Mouse (Mus musculus) spleen, postnatal 10 days (tissue): ENCODE results near the gene Anapc16.
"Not testable (repeated sequence)": the region's sequence is repeated elsewhere in the genome, so short reads cannot be mapped to it uniquely, and the experiment has no call there.

Experiments used
- DNase-seq, 2 experiments: peaks; one replicate each; pipeline ENCODE4 v3.0.0; 2021 to 2022; ENCODE audit warnings: low spot score in 2 of 2

The Anapc16 gene

DNA sequence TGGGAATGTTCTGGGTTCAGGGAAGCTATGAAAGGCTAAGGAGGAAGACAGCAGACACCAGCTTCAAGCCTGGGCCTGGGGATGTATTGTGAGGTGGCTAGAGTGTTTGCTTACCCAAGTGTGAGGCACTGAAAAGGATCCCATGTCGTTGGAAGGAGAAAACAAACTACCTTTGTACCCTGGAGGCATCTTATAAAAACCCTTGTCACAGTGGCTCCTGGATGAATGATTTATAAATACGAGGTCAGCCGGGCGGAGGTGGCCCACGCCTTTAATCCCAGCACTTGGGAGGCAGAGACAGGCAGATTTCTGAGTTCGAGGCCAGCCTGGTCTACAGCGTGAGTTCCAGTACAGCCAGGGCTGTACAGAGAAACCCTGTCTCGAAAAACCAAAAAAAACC is 1.3 kb downstream of the Anapc16 start:
- not testable (repeated sequence) for DNase-seq

DNA sequence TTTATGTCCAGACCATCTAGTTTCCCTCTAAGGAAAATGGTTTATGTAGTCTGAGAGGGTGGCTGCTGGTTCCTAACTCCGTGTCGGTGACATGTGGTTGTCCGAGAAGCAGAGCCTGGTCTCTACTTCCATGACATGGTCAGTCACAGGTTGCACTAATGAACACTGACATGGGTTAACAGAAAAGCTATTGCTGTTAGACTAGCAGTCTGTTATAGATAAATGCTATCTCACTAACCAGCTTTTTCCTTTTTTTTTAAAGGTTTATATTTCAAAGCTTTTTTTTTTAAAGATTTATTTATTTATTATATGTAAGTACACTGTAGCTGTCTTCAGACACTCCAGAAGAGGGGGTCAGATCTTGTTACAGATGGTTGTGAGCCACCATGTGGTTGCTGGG is 3.9 kb downstream of the Anapc16 start:
- no peak for DNase-seq

GRCm38 (mm10) chr10:59997591-59997990 is 5.3 kb downstream of the Anapc16 start:
- peak; percentile 64 to 65 for DNase-seq

- DNase-seq, result no peak
Measured at GRCm38 (mm10) chr10:59995889-59996288, 7.0 kb downstream of the Anapc16 start.

- DNase-seq, result not testable (repeated sequence)
Measured at GRCm38 (mm10) chr10:59993813-59994212, 9.1 kb downstream of the Anapc16 start.

DNA sequence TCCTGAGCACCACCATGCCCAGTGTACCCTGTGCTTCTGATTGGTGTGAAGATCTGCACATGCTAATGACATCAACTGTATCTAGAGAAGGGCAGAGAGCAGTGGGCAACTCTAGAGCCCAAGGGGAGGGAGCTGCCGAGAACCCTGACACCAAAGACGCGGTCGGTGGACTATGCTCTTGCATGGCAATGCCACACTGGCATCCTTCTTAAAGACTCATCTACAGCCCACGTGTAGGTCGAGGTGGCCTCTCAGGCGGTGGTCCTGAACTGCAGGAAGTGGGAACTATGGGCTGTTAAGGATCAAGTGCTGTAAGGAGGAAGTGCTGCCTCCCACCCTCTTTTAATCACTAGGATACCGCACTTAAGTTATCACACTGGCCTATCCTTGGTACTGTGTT is 10.9 kb downstream of the Anapc16 start:
- DNase-seq, result no peak

GRCm38 (mm10) chr10:59991262-59991880 is 11.6 kb downstream of the Anapc16 start:
- no peak for DNase-seq

GRCm38 (mm10) chr10:59990393-59990792 is 12.5 kb downstream of the Anapc16 start:
- DNase-seq, result no peak

DNA sequence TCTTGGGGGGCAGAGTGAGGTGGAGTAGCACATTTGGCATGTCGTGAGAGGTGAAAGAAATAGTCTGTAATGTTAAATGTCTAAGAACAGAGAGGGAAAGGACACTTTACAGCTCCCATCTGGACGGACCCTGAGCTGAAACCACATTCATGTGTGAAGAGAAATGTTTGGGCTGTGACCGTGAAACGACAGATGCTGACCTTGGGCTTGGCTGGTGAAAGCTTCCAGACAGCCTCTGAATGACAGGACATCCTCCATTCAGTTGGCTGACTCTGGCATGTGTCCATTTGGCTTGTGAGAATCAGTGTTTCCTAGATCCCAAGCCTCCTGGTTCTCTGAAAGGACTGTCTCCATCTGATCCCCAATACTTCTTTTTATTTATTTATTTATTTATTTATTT is 14.9 kb downstream of the Anapc16 start:
- no peak for DNase-seq

DNA sequence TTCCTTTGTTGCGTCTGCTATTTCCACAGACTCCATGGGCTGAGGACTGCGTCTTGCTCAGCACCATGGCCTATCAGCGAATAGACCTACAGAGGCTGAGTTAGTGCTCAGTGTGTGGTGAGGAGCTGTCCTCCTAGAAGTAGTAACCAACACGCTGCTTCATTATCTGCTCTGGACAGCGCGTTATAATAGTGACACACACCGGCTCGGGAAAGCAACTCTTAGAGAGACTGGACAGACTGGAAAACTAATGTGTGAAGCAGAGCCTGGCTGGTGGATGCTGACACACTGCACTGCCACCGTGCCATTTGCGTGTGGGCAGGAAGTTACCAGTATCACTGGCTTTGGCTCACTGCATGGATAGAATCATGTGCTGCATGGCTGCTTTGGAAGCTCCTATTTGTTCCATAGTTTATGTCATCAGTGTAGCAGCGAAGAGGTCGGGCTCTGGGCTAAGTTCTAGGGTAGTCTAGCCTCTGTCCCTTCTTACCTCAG is 20.5 kb downstream of the Anapc16 start:
- no peak for DNase-seq

DNA sequence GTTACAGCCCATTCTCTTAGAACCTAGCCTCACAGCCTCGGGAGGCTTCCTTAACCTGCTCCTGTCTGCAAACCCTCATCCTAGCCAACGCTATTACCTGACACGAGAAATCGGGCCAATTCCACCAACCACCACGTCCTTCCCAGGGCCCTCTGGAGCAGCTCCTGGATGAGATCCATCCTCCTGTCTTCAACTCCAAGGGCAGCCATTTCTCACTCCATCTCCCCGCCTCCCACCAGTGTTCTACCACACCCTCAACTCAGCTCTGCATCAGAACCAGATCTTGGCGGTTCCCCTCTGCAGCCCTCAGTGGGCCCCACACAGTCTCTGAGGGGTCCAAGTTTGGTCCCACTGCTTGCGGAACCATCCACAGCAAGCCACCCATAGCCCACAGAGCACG is 21.1 kb downstream of the Anapc16 start:
- DNase-seq, result no peak

DNA sequence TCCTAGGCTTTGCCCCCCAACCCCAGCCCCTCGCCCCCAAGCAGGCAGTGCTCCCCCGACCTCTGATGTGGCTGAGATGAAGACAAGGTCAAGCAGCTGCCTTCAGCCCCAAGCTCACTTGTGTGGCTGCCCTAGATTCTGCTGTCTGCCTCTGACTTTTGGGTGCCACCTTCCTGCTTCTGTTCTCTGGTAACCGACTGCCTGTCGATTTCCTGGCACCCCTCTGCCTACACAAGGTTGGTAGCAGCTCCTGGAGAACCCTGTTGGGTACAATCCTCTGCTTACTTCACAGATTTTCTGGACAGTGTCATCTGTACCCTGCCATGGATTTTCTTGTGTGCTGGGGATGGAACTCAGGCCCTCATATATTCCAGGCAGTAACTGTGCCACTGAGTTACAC is 21.6 kb downstream of the Anapc16 start:
- DNase-seq, result no peak

DNA sequence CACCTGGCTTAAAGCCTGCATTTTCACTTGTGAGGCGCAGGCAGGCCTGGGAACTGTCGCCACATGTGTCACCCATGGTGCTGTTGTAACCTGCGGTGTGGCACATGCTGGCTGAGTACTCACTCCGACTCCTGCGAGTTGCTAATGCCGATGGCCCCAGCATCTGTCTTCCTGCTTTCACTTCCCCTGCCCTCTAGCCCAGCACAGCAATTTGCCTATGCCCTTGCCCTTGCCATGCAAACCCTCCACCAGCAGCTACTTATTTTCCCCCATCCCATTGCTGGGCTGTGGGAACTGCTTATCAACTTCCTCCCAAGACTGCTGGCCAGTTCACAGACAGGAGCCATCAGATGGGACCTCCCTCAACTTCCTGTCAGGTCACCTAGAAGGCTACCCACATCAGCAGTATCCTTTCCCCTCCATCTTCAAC is 22.1 kb downstream of the Anapc16 start:
- DNase-seq, result peak in 1 of 2 experiments; percentile 74

DNA sequence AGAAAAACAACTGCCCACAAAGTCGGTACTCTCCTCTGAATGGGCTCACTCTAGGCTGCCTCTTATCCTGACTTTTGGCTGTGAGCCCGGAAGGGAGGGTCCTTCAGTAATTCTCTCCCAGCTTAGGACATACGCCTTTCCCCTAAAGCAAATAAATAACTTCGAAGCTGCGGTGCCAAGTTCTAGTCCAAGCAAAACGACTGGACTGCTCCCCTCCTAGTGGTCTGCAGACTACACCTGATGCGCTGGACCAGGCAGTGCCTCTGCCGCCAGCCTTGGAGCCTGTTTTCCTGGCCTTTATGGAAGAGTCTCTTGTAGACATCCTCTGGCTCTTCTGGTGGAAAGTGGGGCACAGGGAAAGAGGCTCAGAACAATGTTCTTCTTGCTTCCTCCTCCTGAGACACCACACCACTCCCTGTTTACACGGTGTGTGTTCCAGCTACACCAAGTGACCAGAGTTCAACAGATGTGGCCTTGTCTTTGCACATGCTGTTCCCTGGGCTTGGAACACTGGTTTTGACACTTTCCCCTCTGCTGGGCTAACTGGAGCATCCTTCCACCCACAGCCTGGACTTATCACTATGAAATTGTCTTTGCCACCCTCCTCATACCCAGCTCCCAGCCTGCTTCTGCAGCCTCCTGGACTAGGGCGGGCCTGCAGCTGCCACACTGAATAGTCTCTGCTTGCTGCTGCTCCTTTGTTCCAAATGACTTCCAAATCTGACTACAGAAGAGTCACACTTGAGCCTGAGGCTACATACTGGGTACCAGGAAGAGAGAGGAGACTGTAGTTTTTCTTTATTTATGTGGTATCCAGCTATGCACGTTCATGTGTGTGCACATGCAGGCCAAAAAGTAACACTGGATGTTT is 23.8 kb downstream of the Anapc16 start:
- peak in 1 of 2 experiments; percentile 65 for DNase-seq

DNA sequence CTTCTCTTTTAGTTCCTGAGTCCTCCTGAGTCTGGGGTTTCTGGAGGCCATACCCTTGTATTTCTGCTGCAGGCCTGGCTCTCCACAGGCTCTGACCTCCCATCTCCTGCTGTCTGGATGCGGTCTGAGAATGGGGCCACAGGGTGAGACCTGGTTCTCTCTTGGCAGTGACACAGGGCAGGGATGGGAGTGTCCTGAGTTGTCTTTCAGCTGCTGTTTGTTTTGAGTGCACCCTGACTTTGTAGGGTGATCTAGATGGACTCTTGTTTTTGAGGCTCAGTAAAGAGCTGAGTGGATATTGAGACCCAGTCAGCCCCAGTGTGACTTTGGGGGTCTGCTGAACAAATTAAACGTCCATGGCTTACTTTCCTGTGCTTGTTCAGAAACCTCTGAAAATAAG is 24.5 kb downstream of the Anapc16 start:
- DNase-seq, result no peak

- DNase-seq, result no peak
Measured at GRCm38 (mm10) chr10:59977715-59978343, 25.1 kb downstream of the Anapc16 start.

DNA sequence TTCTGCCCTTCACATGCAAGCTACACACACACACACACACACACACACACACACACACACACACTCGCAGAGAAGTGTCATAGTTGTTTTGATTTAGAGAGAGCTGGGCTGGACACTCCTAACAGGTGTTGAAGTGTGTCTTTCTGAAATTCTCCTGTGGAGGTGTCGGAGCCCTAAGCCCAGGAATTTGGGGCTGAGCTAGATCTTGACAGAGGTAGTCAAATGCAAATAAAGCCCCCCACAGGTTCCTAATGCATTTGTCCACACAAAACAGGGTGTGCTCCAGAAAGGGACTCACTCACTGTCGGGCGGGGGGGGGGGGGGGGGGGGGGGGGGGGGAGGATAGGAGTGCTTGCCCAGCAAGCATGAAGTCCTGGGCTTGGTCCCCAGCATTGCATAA is 25.8 kb downstream of the Anapc16 start:
- DNase-seq, result no peak

GRCm38 (mm10) chr10:59974786-59975185 is 28.1 kb downstream of the Anapc16 start:
- DNase-seq, result peak in 1 of 2 experiments; percentile 41

DNA sequence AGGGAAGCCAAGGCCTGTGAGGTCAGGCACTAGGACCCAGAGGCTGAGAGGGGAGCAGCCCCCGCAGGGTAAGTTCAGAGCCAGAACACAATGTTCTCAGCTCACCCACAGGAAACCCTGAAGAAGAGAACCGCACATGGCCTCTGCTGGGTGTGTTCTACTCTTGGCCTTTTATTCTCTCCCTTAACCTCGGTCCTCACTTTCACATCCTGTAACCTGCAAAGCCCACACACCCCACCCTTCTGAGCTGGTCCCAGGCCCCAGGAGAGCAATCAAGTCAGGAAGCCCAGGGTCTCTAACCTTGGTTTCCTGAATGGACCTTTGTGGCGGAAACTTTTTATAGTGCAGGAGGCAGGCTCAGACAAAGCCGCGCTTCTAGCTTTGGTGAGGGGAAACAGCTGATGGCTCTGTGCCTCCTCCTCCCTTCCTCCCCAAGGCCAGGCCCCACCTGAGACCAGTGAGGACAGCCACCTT is 28.7 kb downstream of the Anapc16 start:
- peak in 1 of 2 experiments; percentile 68 for DNase-seq

DNA sequence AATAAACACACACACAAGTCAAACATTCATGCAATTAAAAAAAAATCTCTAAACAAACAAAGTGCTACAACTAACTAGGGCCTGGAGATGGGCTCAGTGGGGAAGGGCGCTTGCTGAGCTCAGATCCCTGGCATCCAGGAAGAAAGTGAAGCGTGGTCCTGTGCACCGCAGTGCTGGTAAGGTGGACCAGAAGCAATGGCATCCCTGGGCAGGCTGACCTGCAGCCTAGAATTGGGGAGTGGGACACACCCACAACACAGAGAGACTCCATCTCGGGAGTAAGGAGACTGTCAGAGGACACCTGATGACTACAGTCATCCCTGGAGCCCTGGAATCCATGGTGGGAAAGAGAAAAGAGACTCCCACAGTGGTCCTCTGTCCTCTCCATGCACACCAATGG is 29.5 kb downstream of the Anapc16 start:
- no peak for DNase-seq

GRCm38 (mm10) chr10:59972999-59973398 is 29.9 kb downstream of the Anapc16 start:
- no peak for DNase-seq

DNA sequence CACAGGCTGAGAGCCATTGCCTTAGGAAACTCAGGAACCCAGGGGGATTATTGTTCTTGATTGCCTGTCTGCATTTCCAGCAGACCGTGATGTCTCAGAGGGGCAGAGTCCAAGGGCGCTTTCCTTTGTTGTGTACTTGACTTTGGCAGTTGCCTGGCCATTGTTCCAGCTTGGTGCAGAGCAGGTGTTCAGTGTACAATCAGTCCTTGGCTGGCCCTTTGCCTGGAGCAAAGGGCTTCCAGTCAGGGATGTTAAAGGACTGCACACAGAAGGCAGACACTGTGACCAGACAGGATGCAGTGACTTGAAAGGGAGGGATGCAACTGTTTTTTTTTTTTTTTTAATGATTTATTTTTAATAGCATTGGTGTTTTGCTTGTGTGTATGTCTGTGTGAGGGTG is 30.4 kb downstream of the Anapc16 start:
- no peak for DNase-seq
